Mouse (Mus musculus) forebrain, embryonic 15.5 days (tissue): ENCODE measurements around the gene Map3k10. TPM values are rescaled to one million over a fixed set of nuclear protein-coding genes. Genes with fewer than 3 reads are reported as not detected.

Source experiments
- ATAC-seq: fragments of 200-750 bp; cut with Nextera tagmentation; replicated peaks from 2 replicates; pipeline ENCODE4 v1.8.0; 2017; ENCODE audit warnings: mild to moderate bottlenecking, moderate TSS enrichment, moderate library complexity
- H3K27ac ChIP-seq: fragments of 300-500 bp; sonication (generic); replicated peaks from 2 replicates; pipeline ENCODE4 v1.5.1; 2015; ENCODE audit warnings: mild to moderate bottlenecking, inconsistent platforms
- H3K27me3 ChIP-seq: fragments of 300-500 bp; sonication (generic); 2 replicates; pipeline ENCODE4 v1.6.1; 2015; ENCODE audit warnings: inconsistent platforms
- H3K36me3 ChIP-seq: fragments of 300-500 bp; sonication (generic); 2 replicates; pipeline ENCODE4 v1.6.1; 2015; ENCODE audit warnings: mild to moderate bottlenecking, inconsistent platforms
- H3K4me1 ChIP-seq: fragments of 300-500 bp; sonication (generic); 2 replicates; pipeline ENCODE4 v1.6.1; 2015; ENCODE audit warnings: inconsistent platforms
- H3K4me2 ChIP-seq: fragments of 300-500 bp; sonication (generic); replicated peaks from 2 replicates; pipeline ENCODE4 v1.6.1; 2015; ENCODE audit warnings: mild to moderate bottlenecking, inconsistent platforms
- H3K4me3 ChIP-seq: fragments of 300-500 bp; sonication (generic); 2 replicates; pipeline ENCODE4 v1.5.1; 2015; ENCODE audit warnings: mild to moderate bottlenecking, inconsistent platforms
- H3K9ac ChIP-seq: fragments of 300-500 bp; sonication (generic); replicated peaks from 2 replicates; pipeline ENCODE4 v1.6.1; 2015; ENCODE audit warnings: mild to moderate bottlenecking, inconsistent platforms
- H3K9me3 ChIP-seq: fragments of 300-500 bp; sonication (generic); 2 replicates; pipeline ENCODE4 v1.6.1; 2016; ENCODE audit warnings: inconsistent platforms
- WGBS: fragments of 180-500 bp; shearing (Covaris S2); methylation state at CpG from one replicate; pipeline ENCODE4 v1.1.7; 2015; ENCODE audit warnings: mixed read lengths; 5-methylcytosine and 5-hydroxymethylcytosine counted together
- polyA plus RNA-seq: library from polyadenylated mRNA; unstranded; fragments of >200 nt; fragmentation: Nextera tagmentation; extraction: Ambion mirVana; gene quantifications from 2 replicates; pipeline ENCODE4 v1.2.1, GENCODE M21; 2015

Gene Map3k10
- polyA plus RNA-seq, 1 experiment from 2014 or later, result 15.1 TPM

- peaks cover 40% of the 10 kb centered on the region for H3K4me1 ChIP-seq
- peak overlapping the region; percentile 99 for H3K4me2 ChIP-seq
- H3K9me3 ChIP-seq, result no peaks in the 10 kb centered on the region
- peaks cover 12% of the 10 kb centered on the region for H3K36me3 ChIP-seq
- peak overlapping the region; percentile 94 for H3K27ac ChIP-seq
- H3K27me3 ChIP-seq, result no peaks in the 10 kb centered on the region
- H3K4me3 ChIP-seq, result peak overlapping the region; percentile 81
- no peak for ATAC-seq
- 32% methylated on average over 14 of the region's 14 CpGs for WGBS
- peak overlapping the region; percentile 83 for H3K9ac ChIP-seq
Measured at GRCm38 (mm10) chr7:27675222-27675612, 819 bp upstream of the Map3k10 start.

DNA sequence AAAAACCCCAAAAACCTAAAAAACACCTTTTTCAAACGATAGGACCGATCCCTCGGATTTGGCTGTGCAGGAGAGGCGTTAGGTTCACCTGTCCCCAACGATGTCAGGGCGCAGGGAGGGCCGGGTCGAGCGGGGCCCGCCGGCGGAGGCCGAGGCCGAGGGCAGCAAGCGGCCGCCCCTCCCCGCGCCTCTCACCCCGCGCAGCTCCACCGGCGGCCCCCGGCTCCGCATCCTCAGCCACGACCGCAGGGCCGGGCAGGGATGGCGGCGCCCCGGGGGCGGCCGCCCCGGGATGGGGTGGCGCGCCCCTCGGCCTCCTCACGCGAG, 240 bp downstream of the Map3k10 start:
- Histone ChIP-seq H3K4me1 (peaks cover 48% of the 10 kb centered on the region), H3K27ac (peak overlapping the region; percentile 94), H3K9ac (peak overlapping the region; percentile 83), H3K4me2 (peak overlapping the region; percentile 99), H3K4me3 (peak overlapping the region; percentile 81), H3K27me3 (no peaks in the 10 kb centered on the region), H3K36me3 (peaks cover 17% of the 10 kb centered on the region), H3K9me3 (no peaks in the 10 kb centered on the region)
- under 1% methylated on average over 36 of the region's 38 CpGs for WGBS
- ATAC-seq, result peak; percentile 67; the same call in 1 of the 2 replicates

DNA sequence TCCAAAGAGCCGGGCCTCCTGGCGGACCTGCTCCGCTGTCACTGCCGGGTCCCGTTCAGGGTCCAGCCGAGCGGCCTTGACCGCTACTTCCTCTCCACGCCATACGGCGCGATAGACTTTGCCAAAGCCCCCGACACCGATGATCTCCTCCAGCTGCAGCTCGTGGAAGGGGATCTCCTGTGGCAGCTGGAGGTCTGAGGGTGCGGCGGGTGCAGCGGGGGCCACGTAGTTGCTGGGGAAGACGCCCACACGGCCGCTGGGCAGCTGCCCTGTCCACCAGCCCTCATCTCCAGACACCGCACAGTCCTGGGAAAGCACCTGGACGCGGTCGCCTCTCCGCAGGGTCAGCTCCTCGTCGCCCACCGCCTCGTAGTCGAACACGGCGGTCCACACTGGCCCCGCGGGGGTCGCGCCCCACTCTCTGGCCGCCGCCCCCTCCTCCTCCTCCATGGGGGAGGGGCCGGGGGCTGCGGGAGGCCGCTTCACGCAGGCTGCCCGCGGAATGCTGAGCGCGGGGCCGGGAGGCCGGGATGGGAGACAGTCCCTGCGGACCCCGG, 745 bp downstream of the Map3k10 start:
- peaks cover 17% of the 10 kb centered on the region for H3K36me3 ChIP-seq
- no peaks in the 10 kb centered on the region for H3K9me3 ChIP-seq
- peak; percentile 8; the same call in 1 of the 2 replicates for ATAC-seq
- H3K4me1 ChIP-seq, result peaks cover 51% of the 10 kb centered on the region
- peak overlapping the region; percentile 99 for H3K4me2 ChIP-seq
- peak overlapping the region; percentile 94 for H3K27ac ChIP-seq
- H3K9ac ChIP-seq, result peak overlapping the region; percentile 83
- H3K27me3 ChIP-seq, result no peaks in the 10 kb centered on the region
- peak overlapping the region; percentile 81 for H3K4me3 ChIP-seq
- under 1% methylated on average over 52 of the region's 52 CpGs for WGBS

- no peaks in the 10 kb centered on the region for H3K9me3 ChIP-seq
- no peaks in the 10 kb centered on the region for H3K27me3 ChIP-seq
- no peak for ATAC-seq
- peak overlapping the region; percentile 99 for H3K4me2 ChIP-seq
- peak overlapping the region; percentile 81 for H3K4me3 ChIP-seq
- peak overlapping the region; percentile 83 for H3K9ac ChIP-seq
- H3K27ac ChIP-seq, result no peak overlapping the region; the same call in 1 of the 2 replicates
- H3K4me1 ChIP-seq, result peaks cover 51% of the 10 kb centered on the region
- WGBS, result 48% methylated on average over 9 of the region's 9 CpGs
- peaks cover 19% of the 10 kb centered on the region for H3K36me3 ChIP-seq
Measured at GRCm38 (mm10) chr7:27673064-27673574, 1.3 kb downstream of the Map3k10 start.

DNA sequence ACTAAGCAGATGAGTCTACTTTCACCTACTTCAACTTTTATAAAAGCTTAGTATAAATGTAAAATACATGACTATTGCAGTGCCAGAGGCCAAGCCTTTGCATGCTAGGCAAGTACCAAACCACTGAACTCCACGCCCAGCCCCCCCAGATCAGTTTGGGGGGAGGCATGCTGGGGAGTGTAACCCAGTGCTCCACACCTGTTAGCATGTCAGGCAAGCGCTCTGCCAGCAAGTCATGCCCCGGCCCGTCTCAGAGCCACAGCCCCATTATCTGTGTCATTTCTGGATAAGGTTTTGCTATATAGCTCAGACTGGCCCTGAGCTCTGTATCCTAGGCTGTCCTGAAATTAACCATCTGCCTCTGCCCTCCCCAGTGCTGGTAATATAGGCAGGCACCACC, 12.4 kb downstream of the Map3k10 start:
- 96% methylated on average over 4 of the region's 4 CpGs for WGBS
- Histone ChIP-seq H3K9me3 (no peaks in the 10 kb centered on the region), H3K27ac (no peak overlapping the region), H3K9ac (no peak overlapping the region), H3K4me1 (no peaks in the 10 kb centered on the region), H3K27me3 (no peaks in the 10 kb centered on the region), H3K36me3 (peaks cover 43% of the 10 kb centered on the region), H3K4me2 (no peak overlapping the region), H3K4me3 (no peak overlapping the region)
- no peak for ATAC-seq

DNA sequence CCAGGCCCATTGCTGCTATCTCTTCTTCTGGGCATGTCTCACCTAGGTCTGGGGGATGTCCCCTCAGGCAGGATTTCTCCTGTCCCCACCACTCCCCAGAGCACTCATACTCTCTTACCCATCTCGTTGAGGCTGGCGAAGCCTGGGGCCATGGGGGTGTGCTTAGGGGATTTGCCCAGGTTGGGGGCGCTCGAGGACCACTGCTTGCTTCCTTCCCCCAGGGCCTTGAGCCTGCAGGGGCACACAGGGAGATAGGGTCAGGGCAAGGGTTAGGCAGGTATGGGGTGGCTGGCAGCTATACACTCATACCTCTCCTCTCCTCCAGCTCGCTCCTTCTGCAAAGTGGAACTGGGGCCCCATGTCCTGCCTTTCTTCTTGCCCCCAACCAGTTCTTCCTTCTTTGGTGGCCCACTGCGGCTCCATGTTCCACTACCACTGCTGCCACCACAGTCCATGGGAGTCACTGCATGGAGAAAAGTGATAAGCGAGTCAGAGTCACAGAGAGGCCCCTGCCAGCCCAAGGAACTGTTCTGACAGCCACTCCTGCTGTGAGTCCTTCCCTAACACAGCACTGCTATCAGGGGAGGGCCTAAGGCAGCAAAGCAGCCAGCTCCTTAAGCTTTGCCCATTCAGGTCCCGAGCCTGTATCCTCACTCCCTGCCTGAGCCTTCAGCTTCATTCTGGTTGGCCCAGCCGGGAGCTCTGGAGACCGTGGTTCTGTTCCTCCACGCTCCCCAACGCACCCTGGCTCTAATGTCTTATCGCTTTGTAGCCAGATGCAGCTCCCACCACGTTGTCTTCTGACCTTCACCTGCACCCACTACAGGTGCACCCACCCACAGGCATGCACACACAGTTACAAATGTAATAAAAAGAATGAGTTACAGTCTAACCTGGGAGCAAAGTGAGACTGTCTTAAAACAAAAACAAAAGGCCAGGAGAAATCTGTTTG, 15.4 kb downstream of the Map3k10 start:
- H3K4me3 ChIP-seq, result no peak overlapping the region
- H3K27me3 ChIP-seq, result no peaks in the 10 kb centered on the region
- ATAC-seq, result no peak
- H3K4me2 ChIP-seq, result no peak overlapping the region
- peaks cover 27% of the 10 kb centered on the region for H3K36me3 ChIP-seq
- no peak overlapping the region for H3K9ac ChIP-seq
- 63% methylated on average over 14 of the region's 14 CpGs for WGBS
- no peak overlapping the region for H3K27ac ChIP-seq
- peaks cover 14% of the 10 kb centered on the region for H3K4me1 ChIP-seq
- H3K9me3 ChIP-seq, result no peaks in the 10 kb centered on the region

- Histone ChIP-seq H3K27ac (no peak overlapping the region), H3K9ac (no peak overlapping the region; the same call in 1 of the 2 replicates), H3K27me3 (no peaks in the 10 kb centered on the region), H3K4me1 (peaks cover 21% of the 10 kb centered on the region), H3K4me2 (no peak overlapping the region), H3K4me3 (no peak overlapping the region), H3K36me3 (peaks cover 27% of the 10 kb centered on the region), H3K9me3 (no peaks in the 10 kb centered on the region)
- ATAC-seq, result no peak
- 38% methylated on average over 53 of the region's 53 CpGs for WGBS
Measured at GRCm38 (mm10) chr7:27657824-27658395, 16.5 kb downstream of the Map3k10 start.

GRCm38 (mm10) chr7:27656600-27656999, 17.8 kb downstream of the Map3k10 start:
- Histone ChIP-seq H3K4me3 (no peak overlapping the region), H3K27ac (no peak overlapping the region), H3K4me1 (peaks cover 21% of the 10 kb centered on the region), H3K9me3 (no peaks in the 10 kb centered on the region), H3K27me3 (no peaks in the 10 kb centered on the region), H3K4me2 (no peak overlapping the region), H3K9ac (no peak overlapping the region), H3K36me3 (peaks cover 22% of the 10 kb centered on the region)
- no peak for ATAC-seq
- 90% methylated on average over 16 of the region's 16 CpGs for WGBS

DNA sequence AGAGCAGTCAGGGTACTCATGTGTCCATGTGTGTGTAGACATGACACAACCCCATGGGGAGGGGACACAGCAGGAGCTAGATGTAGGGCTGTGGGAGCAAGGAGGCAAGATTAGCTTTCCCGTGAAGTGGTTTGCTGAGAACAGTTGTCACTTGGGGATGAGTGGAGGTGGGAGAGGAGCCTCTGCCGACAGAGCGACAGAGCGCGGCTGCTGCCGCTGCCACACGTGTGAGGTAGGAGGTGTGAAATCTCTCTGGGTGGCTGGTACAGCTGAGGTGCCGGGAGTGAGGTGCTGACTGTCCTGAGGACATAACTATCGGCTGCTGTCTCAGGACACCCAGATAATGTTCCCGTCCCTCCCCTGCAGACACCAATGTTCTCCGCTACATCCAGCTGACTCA, 18.9 kb downstream of the Map3k10 start:
- Histone ChIP-seq H3K4me3 (no peak overlapping the region; the same call in 1 of the 2 replicates), H3K4me1 (peaks cover 21% of the 10 kb centered on the region), H3K36me3 (peaks cover 15% of the 10 kb centered on the region), H3K9me3 (no peaks in the 10 kb centered on the region), H3K9ac (no peak overlapping the region), H3K27ac (no peak overlapping the region), H3K4me2 (peak overlapping the region; percentile 83; the same call in 1 of the 2 replicates), H3K27me3 (no peaks in the 10 kb centered on the region)
- 73% methylated on average over 11 of the region's 11 CpGs for WGBS
- ATAC-seq, result no peak

DNA sequence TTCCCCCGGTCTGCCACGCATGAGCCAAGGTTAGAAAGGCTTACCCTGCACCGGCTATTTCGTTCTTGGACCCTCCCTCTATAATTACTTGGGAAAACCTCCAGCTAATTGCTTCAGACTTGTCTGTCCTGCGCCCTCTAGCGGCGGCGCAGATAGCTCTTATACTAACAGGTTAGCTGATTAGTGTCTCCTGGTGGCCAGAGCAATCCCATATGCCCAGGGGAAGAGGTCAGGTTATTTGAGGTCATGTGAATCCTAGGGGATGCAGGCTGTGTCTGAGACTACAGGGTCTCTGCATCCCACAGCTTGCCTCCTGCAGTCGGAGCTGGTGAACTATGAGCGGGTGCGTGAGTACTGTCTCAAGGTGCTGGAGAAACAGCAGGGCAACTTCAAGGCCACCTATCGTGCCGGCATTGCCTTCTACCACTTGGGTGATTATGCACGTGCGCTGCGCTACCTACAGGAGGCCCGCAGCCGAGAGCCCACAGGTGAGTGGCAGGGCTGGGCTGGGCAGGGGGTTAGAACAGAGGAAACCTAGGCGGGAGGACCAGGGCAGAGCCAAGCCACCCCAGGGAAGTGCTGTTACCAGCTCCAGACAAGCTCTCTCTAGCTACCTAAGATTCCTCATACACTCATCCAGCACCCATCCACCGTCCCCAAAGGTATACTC, 19.7 kb downstream of the Map3k10 start:
- no peak for ATAC-seq

GRCm38 (mm10) chr7:27653681-27654437, 20.5 kb downstream of the Map3k10 start, which contains the start of gene Ttc9b:
Gene Ttc9b (plus strand): TSS chr7:27653915.
- ATAC-seq, result peak; percentile 70
- Histone ChIP-seq H3K9me3 (no peaks in the 10 kb centered on the region), H3K27ac (peak within 1 kb of the TSS; percentile 95), H3K27me3 (no peaks in the 10 kb centered on the region), H3K4me3 (peak within 1 kb of the TSS; percentile 76), H3K4me2 (peak within 1 kb of the TSS; percentile 83), H3K4me1 (peaks cover 21% of the 10 kb centered on the region), H3K9ac (peak within 1 kb of the TSS; percentile 90), H3K36me3 (peaks cover 11% of the 10 kb centered on the region)
- under 1% methylated on average over 48 of the region's 62 CpGs for WGBS

More for the DNA sequence above, 19.7 kb downstream of the Map3k10 start:
- peaks cover 14% of the 10 kb centered on the region for H3K36me3 ChIP-seq
- 62% methylated on average over 20 of the region's 20 CpGs for WGBS
- peak overlapping the region; percentile 95; the same call in 1 of the 2 replicates for H3K27ac ChIP-seq
- H3K4me1 ChIP-seq, result peaks cover 21% of the 10 kb centered on the region
- peak overlapping the region; percentile 83 for H3K4me2 ChIP-seq
- no peaks in the 10 kb centered on the region for H3K27me3 ChIP-seq
- H3K9ac ChIP-seq, result no peak overlapping the region
- no peaks in the 10 kb centered on the region for H3K9me3 ChIP-seq
- peak overlapping the region; percentile 76 for H3K4me3 ChIP-seq
